Mouse (Mus musculus) forebrain, embryonic 16.5 days (tissue): ENCODE results near the gene Prr18. TPM values are rescaled to one million over a fixed set of nuclear protein-coding genes. Genes with fewer than 3 reads are reported as not detected.

Experiments used
- ATAC-seq: fragments of 200-750 bp; cut with Nextera tagmentation; 2 replicates; pipeline ENCODE4 v1.8.0; 2017; ENCODE audit warnings: mild to moderate bottlenecking, moderate library complexity
- H3K27ac ChIP-seq: fragments of 300-500 bp; sonication (generic); 2 replicates; pipeline ENCODE4 v1.5.1; 2014; ENCODE audit warnings: low read length, control low read depth
- H3K27me3 ChIP-seq: fragments of 300-500 bp; sonication (generic); replicated peaks from 2 replicates; pipeline ENCODE4 v1.6.1; 2014; ENCODE audit warnings: low read length; ENCODE audit not compliant: control insufficient read depth, insufficient read depth
- H3K36me3 ChIP-seq: fragments of 300-500 bp; sonication (generic); 2 replicates; pipeline ENCODE4 v1.6.1; 2014; ENCODE audit not compliant: control insufficient read depth, insufficient read depth
- H3K4me1 ChIP-seq: fragments of 300-500 bp; sonication (generic); replicated peaks from 2 replicates; pipeline ENCODE4 v1.6.1; 2014; ENCODE audit warnings: low read length; ENCODE audit not compliant: control insufficient read depth, insufficient read depth
- H3K4me2 ChIP-seq: fragments of 300-500 bp; sonication (generic); 2 replicates; pipeline ENCODE4 v1.6.1; 2014; ENCODE audit warnings: mild to moderate bottlenecking, low read length, control low read depth
- H3K4me3 ChIP-seq: fragments of 300-500 bp; sonication (generic); replicated peaks from 2 replicates; pipeline ENCODE4 v1.5.1; 2014; ENCODE audit warnings: mild to moderate bottlenecking, low read length, control low read depth
- H3K9ac ChIP-seq: fragments of 300-500 bp; sonication (generic); replicated peaks from 2 replicates; pipeline ENCODE4 v1.6.1; 2014; ENCODE audit warnings: low read depth, low read length, control low read depth
- H3K9me3 ChIP-seq: fragments of 300-500 bp; sonication (generic); 2 replicates; pipeline ENCODE4 v1.6.1; 2016; ENCODE audit warnings: low read length; ENCODE audit not compliant: control insufficient read depth
- WGBS: fragments of 180-500 bp; shearing (Covaris S2); extraction: QIAGEN DNeasy Blood & Tissue Kit; methylation state at CpG from one replicate; pipeline ENCODE4 v1.1.7; 2014; 5-methylcytosine and 5-hydroxymethylcytosine counted together
- polyA plus RNA-seq: library from polyadenylated mRNA; unstranded; fragments of >200 nt; fragmentation: Nextera tagmentation; extraction: Ambion mirVana; gene quantifications from 2 replicates; pipeline ENCODE4 v1.2.1, GENCODE M21; 2015

Gene Prr18
- polyA plus RNA-seq, 1 experiment from 2014 or later = 12.2 TPM

GRCm38 (mm10) chr17:8330602-8331001, 6.7 kb upstream of the Prr18 start:
- Histone ChIP-seq H3K36me3 (peaks cover 4% of the 10 kb centered on the region; the same call in 1 of the 2 replicates), H3K27ac (no peak overlapping the region), H3K9me3 (no peaks in the 10 kb centered on the region), H3K4me3 (no peak overlapping the region), H3K9ac (no peak overlapping the region), H3K27me3 (no peaks in the 10 kb centered on the region), H3K4me2 (no peak overlapping the region), H3K4me1 (no peaks in the 10 kb centered on the region)
- no peak for ATAC-seq
- WGBS = 78% methylated on average over 5 of the region's 5 CpGs

DNA sequence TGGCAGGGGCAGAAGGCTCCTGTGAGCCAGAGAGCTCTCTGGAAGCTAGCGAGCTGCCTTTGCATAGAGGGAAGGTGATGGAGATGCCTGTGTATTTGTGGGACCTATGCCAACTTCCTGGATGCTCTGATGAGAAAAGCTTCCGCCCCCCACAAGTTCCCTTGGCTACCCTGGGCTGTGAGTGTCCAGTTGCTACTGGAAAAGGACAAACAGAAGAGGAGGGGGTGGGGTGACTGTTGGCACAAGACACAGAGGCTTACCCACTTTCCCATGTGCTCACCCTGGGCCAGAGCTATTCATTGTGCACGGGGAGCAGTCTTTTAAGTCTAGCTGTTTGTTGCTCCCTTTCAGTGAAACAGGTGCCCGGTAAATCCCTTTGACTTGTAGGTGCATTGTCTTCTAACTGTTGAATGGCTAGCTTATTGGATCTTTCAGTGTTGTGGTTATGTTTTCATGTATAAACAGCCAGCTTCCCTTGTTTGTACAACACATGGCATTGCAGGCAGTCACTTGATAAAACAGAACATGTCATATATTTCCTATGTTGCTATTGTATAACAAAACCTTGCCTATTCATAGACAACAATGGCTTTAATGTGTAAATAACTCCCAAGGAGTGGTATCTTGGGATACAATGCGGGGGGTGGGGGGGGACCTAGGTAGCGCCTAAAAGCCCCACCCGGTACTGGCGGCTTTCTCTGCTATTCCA, 2.6 kb downstream of the Prr18 start:
- peak overlapping the region; percentile 70 for H3K4me3 ChIP-seq
- no peak for ATAC-seq
- H3K4me1 ChIP-seq = peaks cover 30% of the 10 kb centered on the region
- 9% methylated on average over 8 of the region's 8 CpGs for WGBS
- no peaks in the 10 kb centered on the region for H3K27me3 ChIP-seq
- no peaks in the 10 kb centered on the region for H3K9me3 ChIP-seq
- peak overlapping the region; percentile 92 for H3K9ac ChIP-seq
- H3K36me3 ChIP-seq = no peaks in the 10 kb centered on the region
- peak overlapping the region; percentile 91 for H3K4me2 ChIP-seq
- peak overlapping the region; percentile 82 for H3K27ac ChIP-seq

DNA sequence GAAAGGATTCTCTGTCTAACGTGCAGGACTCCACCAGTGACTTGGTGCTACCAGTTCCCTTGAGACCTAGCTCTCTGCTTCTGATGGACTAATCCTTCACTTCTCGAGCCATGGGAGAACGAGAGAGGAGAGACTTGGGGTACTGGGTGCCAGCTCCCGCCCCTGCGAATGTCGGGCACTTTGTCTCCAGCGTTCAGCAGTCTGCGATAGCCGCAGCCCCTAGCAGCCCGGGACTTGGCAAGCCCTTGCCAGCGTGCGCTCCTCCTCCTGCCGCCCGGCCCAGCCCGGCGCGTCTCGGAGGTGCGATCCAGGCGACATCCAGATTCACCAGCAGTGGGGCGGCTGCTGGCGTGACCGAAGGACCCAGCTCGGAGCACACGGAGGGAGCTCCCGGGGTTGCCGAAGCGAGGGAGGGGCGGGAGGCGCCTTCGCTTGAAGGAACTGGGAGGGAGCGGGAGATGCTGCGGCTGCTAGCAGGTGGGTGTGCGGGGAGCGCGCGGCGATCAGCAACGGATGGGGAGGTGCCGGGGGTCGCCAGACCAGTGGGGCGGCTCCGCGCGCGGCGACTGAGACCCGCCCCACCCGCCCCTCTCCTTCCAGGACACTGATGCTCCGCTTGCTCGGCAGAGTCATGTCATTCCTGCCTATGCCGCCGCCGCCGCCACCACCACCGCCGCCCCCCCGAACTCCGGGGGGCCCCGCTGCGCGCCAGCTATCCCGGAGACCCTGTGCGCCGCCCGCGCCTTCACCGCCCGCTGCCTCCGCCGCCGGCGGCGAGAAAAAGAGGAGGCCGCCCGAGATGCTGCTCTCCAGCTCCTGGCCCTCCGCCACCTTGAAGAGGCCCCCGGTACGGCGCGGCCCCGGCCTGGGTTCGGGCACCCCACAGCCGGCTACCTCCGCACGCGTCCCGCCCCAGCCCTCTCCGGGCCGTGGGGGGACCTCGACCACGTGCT, 3.4 kb downstream of the Prr18 start:
- Histone ChIP-seq H3K4me1 (peaks cover 30% of the 10 kb centered on the region), H3K27ac (peak overlapping the region; percentile 82), H3K4me3 (peak overlapping the region; percentile 70), H3K9ac (peak overlapping the region; percentile 92), H3K4me2 (peak overlapping the region; percentile 91), H3K27me3 (no peaks in the 10 kb centered on the region), H3K9me3 (no peaks in the 10 kb centered on the region), H3K36me3 (no peaks in the 10 kb centered on the region)
- under 1% methylated on average over 65 of the region's 92 CpGs for WGBS
- peak; percentile 81 for ATAC-seq

- H3K27ac ChIP-seq = peak overlapping the region; percentile 82; the same call in 1 of the 2 replicates
- no peaks in the 10 kb centered on the region for H3K36me3 ChIP-seq
- peak overlapping the region; percentile 91 for H3K4me2 ChIP-seq
- no peaks in the 10 kb centered on the region for H3K9me3 ChIP-seq
- H3K4me3 ChIP-seq = peak overlapping the region; percentile 70
- peak overlapping the region; percentile 92 for H3K9ac ChIP-seq
- peak; percentile 5 for ATAC-seq
- 9% methylated on average over 44 of the region's 46 CpGs for WGBS
- H3K4me1 ChIP-seq = peaks cover 30% of the 10 kb centered on the region
- H3K27me3 ChIP-seq = no peaks in the 10 kb centered on the region
Observed at GRCm38 (mm10) chr17:8341360-8341963, 4.2 kb downstream of the Prr18 start.

DNA sequence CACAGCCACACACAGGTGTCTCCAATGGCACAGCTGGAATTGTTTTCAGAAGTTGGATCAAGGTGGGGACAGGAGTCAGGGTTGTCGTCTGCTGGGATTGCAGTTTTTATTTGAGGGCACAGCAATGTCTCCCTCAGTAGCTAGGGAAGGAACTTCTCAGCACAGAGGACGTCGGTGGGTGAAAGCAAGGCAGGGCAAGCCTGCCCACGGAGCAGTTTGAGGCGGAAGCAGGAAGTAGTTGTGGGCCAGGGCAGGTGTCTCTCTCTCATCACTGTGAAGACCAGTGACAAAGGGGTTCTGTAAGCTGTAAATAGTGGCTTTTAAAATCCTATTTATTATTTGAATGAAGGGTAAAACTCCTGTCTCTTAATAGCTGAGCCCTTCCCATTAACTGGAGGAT, 5.4 kb downstream of the Prr18 start:
- H3K4me1 ChIP-seq = peaks cover 30% of the 10 kb centered on the region

DNA sequence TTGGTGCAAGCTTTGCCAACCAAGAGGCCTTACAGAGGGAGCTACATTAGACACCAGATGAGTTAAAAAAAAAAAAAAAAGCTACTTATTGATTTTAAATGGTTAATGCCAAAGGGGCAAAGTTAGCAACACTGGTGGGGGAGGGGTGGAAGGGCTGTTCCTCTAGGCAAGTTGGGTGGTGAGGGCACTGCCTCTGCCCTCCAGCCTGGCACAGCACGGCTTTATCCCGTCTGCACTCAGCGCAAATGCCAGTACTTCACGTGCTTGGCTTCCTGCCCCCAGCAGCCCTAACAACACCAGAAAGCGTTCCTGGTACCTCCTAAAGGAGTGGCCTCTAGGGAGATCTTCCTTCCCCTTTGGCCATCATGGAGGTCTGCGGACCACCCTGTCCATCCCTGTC, 6.2 kb downstream of the Prr18 start:
- no peaks in the 10 kb centered on the region for H3K36me3 ChIP-seq
- WGBS = 71% methylated on average over 6 of the region's 6 CpGs
- H3K4me3 ChIP-seq = no peak overlapping the region
- H3K27me3 ChIP-seq = no peaks in the 10 kb centered on the region
- no peak for ATAC-seq
- no peak overlapping the region for H3K27ac ChIP-seq
- H3K9me3 ChIP-seq = no peaks in the 10 kb centered on the region
- no peak overlapping the region for H3K9ac ChIP-seq
- H3K4me1 ChIP-seq = peaks cover 30% of the 10 kb centered on the region
- H3K4me2 ChIP-seq = peak overlapping the region; percentile 14; the same call in 1 of the 2 replicates

More for the DNA sequence above, 5.4 kb downstream of the Prr18 start:
- ATAC-seq = no peak
- Histone ChIP-seq H3K9ac (no peak overlapping the region), H3K27me3 (no peaks in the 10 kb centered on the region), H3K36me3 (no peaks in the 10 kb centered on the region), H3K9me3 (no peaks in the 10 kb centered on the region), H3K4me2 (peak overlapping the region; percentile 91), H3K27ac (no peak overlapping the region), H3K4me3 (peak overlapping the region; percentile 70)
- 43% methylated on average over 5 of the region's 5 CpGs for WGBS

DNA sequence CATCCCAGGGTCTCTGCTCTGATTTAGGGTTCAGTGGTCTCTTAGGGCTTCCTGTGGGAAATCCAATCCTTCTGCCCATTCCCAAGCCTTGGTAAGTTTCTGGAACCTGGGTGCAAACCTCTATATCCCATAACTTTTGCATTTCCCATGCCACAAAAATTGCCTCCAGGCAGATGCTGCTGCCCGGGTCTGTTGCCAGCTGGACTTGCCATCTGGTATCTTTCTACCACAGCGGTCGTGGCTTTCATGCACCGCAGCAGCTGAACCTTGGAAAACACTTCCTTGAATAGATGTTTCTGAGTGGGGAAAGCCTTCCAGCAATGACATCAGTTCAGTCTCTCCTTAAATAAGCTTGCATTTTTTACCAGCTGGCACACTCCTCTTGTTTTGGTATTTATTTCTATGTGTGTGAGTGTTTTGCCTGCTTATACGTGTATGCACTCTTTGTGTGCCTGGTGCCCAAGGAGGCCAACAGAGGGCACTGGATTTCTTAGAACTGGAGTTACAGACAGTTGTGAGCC, 10.6 kb downstream of the Prr18 start:
- H3K9ac ChIP-seq = no peak overlapping the region
- H3K9me3 ChIP-seq = no peaks in the 10 kb centered on the region
- H3K27me3 ChIP-seq = no peaks in the 10 kb centered on the region
- H3K4me2 ChIP-seq = no peak overlapping the region
- no peak overlapping the region for H3K27ac ChIP-seq
- no peak overlapping the region for H3K4me3 ChIP-seq
- peaks cover 4% of the 10 kb centered on the region for H3K4me1 ChIP-seq
- 45% methylated on average over 5 of the region's 5 CpGs for WGBS
- no peaks in the 10 kb centered on the region for H3K36me3 ChIP-seq
- ATAC-seq = no peak

- Histone ChIP-seq H3K9ac (no peak overlapping the region), H3K27me3 (no peaks in the 10 kb centered on the region), H3K36me3 (no peaks in the 10 kb centered on the region), H3K4me1 (no peaks in the 10 kb centered on the region), H3K9me3 (no peaks in the 10 kb centered on the region), H3K4me3 (no peak overlapping the region), H3K27ac (no peak overlapping the region), H3K4me2 (no peak overlapping the region)
- ATAC-seq = no peak
- WGBS = 87% methylated on average over 4 of the region's 4 CpGs
Observed at GRCm38 (mm10) chr17:8348941-8349340, 11.7 kb downstream of the Prr18 start.

DNA sequence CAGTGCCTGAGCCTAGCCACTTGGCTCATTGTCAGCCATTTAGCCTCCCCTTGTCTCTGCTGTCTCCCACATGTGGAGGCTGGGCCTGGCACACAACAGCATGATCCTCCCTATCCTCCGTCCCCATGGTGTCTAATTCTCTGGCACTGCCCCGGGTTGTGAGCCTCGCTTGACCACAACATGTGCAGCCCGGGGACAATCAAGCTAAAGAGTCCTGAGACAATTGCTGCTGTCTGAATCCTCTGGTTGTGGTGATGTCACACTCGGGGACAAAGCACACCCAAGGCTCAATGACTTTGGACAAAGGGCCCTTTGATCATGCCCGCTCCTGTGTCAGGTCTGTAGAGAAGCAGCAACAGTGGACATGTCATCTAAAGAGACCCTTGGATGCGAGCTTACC, 13.8 kb downstream of the Prr18 start:
- WGBS = 28% methylated on average over 7 of the region's 7 CpGs
- no peak overlapping the region for H3K4me3 ChIP-seq
- H3K4me1 ChIP-seq = no peaks in the 10 kb centered on the region
- H3K27ac ChIP-seq = no peak overlapping the region
- no peaks in the 10 kb centered on the region for H3K27me3 ChIP-seq
- no peak overlapping the region for H3K4me2 ChIP-seq
- H3K9me3 ChIP-seq = no peaks in the 10 kb centered on the region
- ATAC-seq = no peak
- no peaks in the 10 kb centered on the region for H3K36me3 ChIP-seq
- H3K9ac ChIP-seq = no peak overlapping the region
